Mouse (Mus musculus) erythroblast, embryonic 14.5 days (primary cell): Measurements from ENCODE around the gene Elf2.

Source experiments
- GATA1 ChIP-seq: IDR thresholded peaks from 2 replicates; pipeline ENCODE4 v1.6.1; 2012; ENCODE audit warnings: low read length, inconsistent platforms, mixed read lengths
- TAL1 ChIP-seq: IDR thresholded peaks from 3 replicates; pipeline ENCODE4 v1.6.1; 2012; ENCODE audit warnings: low read length, inconsistent platforms, mixed read lengths

- TF ChIP-seq GATA1 (no peak), TAL1 (no peak)
Measured at GRCm38 (mm10) chr3:51368011-51368410, 27.5 kb upstream of the Elf2 start.
